Mouse (Mus musculus) megakaryocyte, embryonic 14.5 days (primary cell): ENCODE measurements around the gene Stau1.

Experiments used
- FLI1 ChIP-seq: IDR thresholded peaks from 2 replicates; pipeline ENCODE4 v1.6.1; 2012; ENCODE audit warnings: low read length, inconsistent platforms, mixed read lengths
- GATA1 ChIP-seq: IDR thresholded peaks from 3 replicates; pipeline ENCODE4 v1.6.1; 2012; ENCODE audit warnings: mixed read lengths, low read length, inconsistent platforms, borderline replicate concordance

GRCm38 (mm10) chr2:166906523-166907182, 89.4 kb downstream of the Stau1 start:
- TF ChIP-seq GATA1 = no peak
- TF ChIP-seq FLI1 = no peak
